Mouse (Mus musculus): ENCODE measurements around the gene Ppp1r12a.

DNA sequence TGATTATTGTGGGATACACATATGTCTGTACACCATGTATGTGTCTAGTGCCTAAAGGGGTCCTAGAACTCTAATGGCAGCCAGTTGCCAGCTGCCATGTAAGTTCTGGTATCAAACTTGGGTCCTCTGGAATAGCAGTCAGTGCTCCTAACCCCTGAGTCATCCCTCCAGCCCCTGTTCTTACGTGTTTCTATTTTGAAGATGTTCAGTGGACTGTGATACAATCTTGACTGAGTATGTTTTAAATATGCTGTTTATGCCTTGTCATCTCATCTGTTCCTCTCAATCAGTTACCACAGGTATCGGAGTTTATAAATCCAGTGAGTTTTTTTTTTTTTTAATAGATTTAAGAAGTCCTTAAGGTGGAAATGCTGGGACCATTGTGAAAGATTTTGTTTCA, 27.3 kb downstream of the Ppp1r12a start:
- TF ChIP-seq CHD2 (IDR thresholded peaks at IDR 0.05; ENCODE audit: low read depth, low read length), result no peak
- TF ChIP-seq ZC3H11A (IDR thresholded peaks at IDR 0.05; ENCODE audit: borderline replicate concordance, low read depth, low read length), result no peak
- TF ChIP-seq HCFC1 (IDR thresholded peaks at IDR 0.05; ENCODE audit: borderline replicate concordance, insufficient read depth, low read length), result no peak
- TF ChIP-seq ZNF384 (IDR thresholded peaks at IDR 0.05; ENCODE audit: low read depth, low read length), result no peak
